Mouse (Mus musculus) embryonic facial prominence, embryonic 11.5 days (tissue): Measurements from ENCODE around the gene Ranbp2. TPM values are rescaled to one million over a fixed set of nuclear protein-coding genes. Genes with fewer than 3 reads are reported as not detected.

Experiments
- ATAC-seq: fragments of 200-750 bp; cut with Nextera tagmentation; replicated peaks from 2 replicates; pipeline ENCODE4 v1.8.0; 2017; ENCODE audit warnings: low read depth; ENCODE audit not compliant: insufficient number of reproducible peaks, low FRiP score, low TSS enrichment
- DNase-seq: peaks from one replicate; pipeline ENCODE4 v3.0.0-alpha.2; 2015; ENCODE audit warnings: low spot score
- H3K27ac ChIP-seq: fragments of 300-500 bp; sonication (generic); replicated peaks from 2 replicates; pipeline ENCODE4 v1.5.1; 2014; ENCODE audit warnings: mild to moderate bottlenecking, low read depth, low read length, control low read depth
- H3K27me3 ChIP-seq: fragments of 300-500 bp; sonication (generic); 2 replicates; pipeline ENCODE4 v1.6.1; 2014; ENCODE audit warnings: mild to moderate bottlenecking, low read length, moderate library complexity, mixed read lengths; ENCODE audit not compliant: control insufficient read depth, insufficient read depth
- H3K36me3 ChIP-seq: fragments of 300-500 bp; sonication (generic); replicated peaks from 2 replicates; pipeline ENCODE4 v1.6.1; 2014; ENCODE audit warnings: low read depth, mild to moderate bottlenecking, low read length, moderate library complexity, mixed read lengths; ENCODE audit not compliant: control insufficient read depth, insufficient read depth
- H3K4me1 ChIP-seq: fragments of 300-500 bp; sonication (generic); 2 replicates; pipeline ENCODE4 v1.6.1; 2014; ENCODE audit warnings: low read length, mixed read lengths; ENCODE audit not compliant: control insufficient read depth, insufficient read depth
- H3K4me2 ChIP-seq: fragments of 300-500 bp; sonication (generic); 2 replicates; pipeline ENCODE4 v1.6.1; 2014; ENCODE audit warnings: low read depth, mild to moderate bottlenecking, control low read depth, low read length, moderate library complexity
- H3K4me3 ChIP-seq: fragments of 300-500 bp; sonication (generic); 2 replicates; pipeline ENCODE4 v1.5.1; 2014; ENCODE audit warnings: low read depth, low read length, control low read depth
- H3K9ac ChIP-seq: fragments of 300-500 bp; sonication (generic); replicated peaks from 2 replicates; pipeline ENCODE4 v1.6.1; 2014; ENCODE audit warnings: mild to moderate bottlenecking, control low read depth, low read length
- H3K9me3 ChIP-seq: fragments of 300-500 bp; sonication (generic); replicated peaks from 2 replicates; pipeline ENCODE4 v1.6.1; 2016; ENCODE audit warnings: mild to moderate bottlenecking, low read length, inconsistent platforms, mixed read lengths; ENCODE audit not compliant: control insufficient read depth
- WGBS: fragments of 180-500 bp; shearing (Covaris S2); extraction: QIAGEN DNeasy Blood & Tissue Kit; methylation state at CpG from one replicate; pipeline ENCODE4 v1.1.7; 2014; 5-methylcytosine and 5-hydroxymethylcytosine counted together
- polyA plus RNA-seq: library from polyadenylated mRNA; unstranded; fragments of >200 nt; fragmentation: Nextera tagmentation; extraction: Ambion mirVana; gene quantifications from 2 replicates; pipeline ENCODE4 v1.2.1, GENCODE M21; 2014

Gene Ranbp2
- polyA plus RNA-seq, 1 experiment from 2014 or later = 30.8 TPM

GRCm38 (mm10) chr10:58416702-58417101 lies 30.0 kb upstream of the Ranbp2 start:
- DNase-seq (no peak), ATAC-seq (no peak)
- H3K4me1 ChIP-seq = no peaks in the 10 kb centered on the region
- H3K4me2 ChIP-seq = no peak overlapping the region
- WGBS = 85% methylated on average over 3 of the region's 3 CpGs
- H3K27me3 ChIP-seq = no peaks in the 10 kb centered on the region
- no peak overlapping the region for H3K9ac ChIP-seq
- no peaks in the 10 kb centered on the region for H3K9me3 ChIP-seq
- H3K4me3 ChIP-seq = no peak overlapping the region
- H3K36me3 ChIP-seq = no peaks in the 10 kb centered on the region; the same call in 1 of the 2 replicates
- H3K27ac ChIP-seq = no peak overlapping the region

GRCm38 (mm10) chr10:58418290-58418971 lies 28.3 kb upstream of the Ranbp2 start:
- H3K4me1 ChIP-seq = no peaks in the 10 kb centered on the region
- no peak for DNase-seq
- no peaks in the 10 kb centered on the region for H3K9me3 ChIP-seq
- no peaks in the 10 kb centered on the region for H3K27me3 ChIP-seq
- H3K27ac ChIP-seq = no peak overlapping the region
- H3K9ac ChIP-seq = no peak overlapping the region
- H3K4me2 ChIP-seq = no peak overlapping the region
- no peaks in the 10 kb centered on the region; the same call in 1 of the 2 replicates for H3K36me3 ChIP-seq
- no peak overlapping the region for H3K4me3 ChIP-seq
- ATAC-seq = no peak
- WGBS = 90% methylated on average over 10 of the region's 10 CpGs

- ATAC-seq = no peak
- no peaks in the 10 kb centered on the region for H3K27me3 ChIP-seq
- 98% methylated on average over 2 of the region's 2 CpGs for WGBS
Observed at GRCm38 (mm10) chr10:58427930-58428329, 18.8 kb upstream of the Ranbp2 start.

GRCm38 (mm10) chr10:58445850-58446249 lies 870 bp upstream of the Ranbp2 start:
- H3K9me3 ChIP-seq = no peaks in the 10 kb centered on the region
- no peaks in the 10 kb centered on the region for H3K36me3 ChIP-seq
- H3K4me3 ChIP-seq = peak overlapping the region; percentile 98
- H3K4me2 ChIP-seq = peak overlapping the region; percentile 56
- peak; percentile 60 for DNase-seq
- H3K4me1 ChIP-seq = no peaks in the 10 kb centered on the region
- H3K9ac ChIP-seq = peak overlapping the region; percentile 55
- H3K27ac ChIP-seq = peak overlapping the region; percentile 37; the same call in 1 of the 2 replicates
- 21% methylated on average over 9 of the region's 9 CpGs for WGBS
- ATAC-seq = peak; percentile 8; the same call in 1 of the 2 replicates
- H3K27me3 ChIP-seq = no peaks in the 10 kb centered on the region

More at GRCm38 (mm10) chr10:58427930-58428329, 18.8 kb upstream of the Ranbp2 start:
- no peak for DNase-seq
- H3K9ac ChIP-seq = no peak overlapping the region
- no peak overlapping the region for H3K4me2 ChIP-seq
- no peaks in the 10 kb centered on the region for H3K9me3 ChIP-seq
- no peaks in the 10 kb centered on the region for H3K4me1 ChIP-seq
- H3K36me3 ChIP-seq = no peaks in the 10 kb centered on the region
- no peak overlapping the region for H3K27ac ChIP-seq
- H3K4me3 ChIP-seq = no peak overlapping the region

GRCm38 (mm10) chr10:58447280-58447781 lies 611 bp downstream of the Ranbp2 start:
- Histone ChIP-seq H3K4me3 (peak overlapping the region; percentile 98), H3K4me2 (peak overlapping the region; percentile 56), H3K27ac (peak overlapping the region; percentile 87), H3K27me3 (no peaks in the 10 kb centered on the region), H3K4me1 (no peaks in the 10 kb centered on the region), H3K36me3 (no peaks in the 10 kb centered on the region), H3K9me3 (no peaks in the 10 kb centered on the region), H3K9ac (peak overlapping the region; percentile 93)
- under 1% methylated on average over 32 of the region's 32 CpGs for WGBS
- DNase-seq = peak; percentile 23
- no peak; the same call in 1 of the 2 replicates for ATAC-seq

GRCm38 (mm10) chr10:58451575-58451974 lies 4.9 kb downstream of the Ranbp2 start:
- Histone ChIP-seq H3K36me3 (peaks cover 4% of the 10 kb centered on the region; the same call in 1 of the 2 replicates), H3K4me1 (no peaks in the 10 kb centered on the region), H3K9me3 (no peaks in the 10 kb centered on the region), H3K9ac (no peak overlapping the region), H3K27me3 (no peaks in the 10 kb centered on the region), H3K4me2 (no peak overlapping the region), H3K4me3 (no peak overlapping the region), H3K27ac (no peak overlapping the region)
- DNase-seq (no peak), ATAC-seq (no peak)

GRCm38 (mm10) chr10:58452185-58452584 lies 5.5 kb downstream of the Ranbp2 start:
- no peak overlapping the region for H3K4me2 ChIP-seq
- H3K4me1 ChIP-seq = no peaks in the 10 kb centered on the region
- H3K9ac ChIP-seq = no peak overlapping the region
- H3K27ac ChIP-seq = no peak overlapping the region
- H3K9me3 ChIP-seq = no peaks in the 10 kb centered on the region
- no peak for DNase-seq
- ATAC-seq = no peak
- peaks cover 4% of the 10 kb centered on the region; the same call in 1 of the 2 replicates for H3K36me3 ChIP-seq
- H3K27me3 ChIP-seq = no peaks in the 10 kb centered on the region
- no peak overlapping the region for H3K4me3 ChIP-seq
- WGBS = 90% methylated on average over 1 of the region's 1 CpGs

- 88% methylated on average over 1 of the region's 1 CpGs for WGBS
- DNase-seq (no peak), ATAC-seq (no peak)
- no peak overlapping the region for H3K4me2 ChIP-seq
- no peak overlapping the region for H3K4me3 ChIP-seq
- H3K4me1 ChIP-seq = no peaks in the 10 kb centered on the region
- H3K27ac ChIP-seq = no peak overlapping the region
- H3K9me3 ChIP-seq = no peaks in the 10 kb centered on the region
- H3K27me3 ChIP-seq = no peaks in the 10 kb centered on the region
- peaks cover 3% of the 10 kb centered on the region; the same call in 1 of the 2 replicates for H3K36me3 ChIP-seq
- no peak overlapping the region for H3K9ac ChIP-seq
Observed at GRCm38 (mm10) chr10:58459896-58460295, 13.2 kb downstream of the Ranbp2 start.
